Mouse (Mus musculus): ENCODE measurements around the gene 9130213A22Rik. TPM values are rescaled to one million over a fixed set of nuclear protein-coding genes. Genes with fewer than 3 reads are reported as not detected.

9130213A22Rik gene
- 0.13 and 0.25 TPM in 2 replicates for polyA plus RNA-seq (2015; fragmentation: Nextera tagmentation; extraction: Ambion mirVana)

DNA sequence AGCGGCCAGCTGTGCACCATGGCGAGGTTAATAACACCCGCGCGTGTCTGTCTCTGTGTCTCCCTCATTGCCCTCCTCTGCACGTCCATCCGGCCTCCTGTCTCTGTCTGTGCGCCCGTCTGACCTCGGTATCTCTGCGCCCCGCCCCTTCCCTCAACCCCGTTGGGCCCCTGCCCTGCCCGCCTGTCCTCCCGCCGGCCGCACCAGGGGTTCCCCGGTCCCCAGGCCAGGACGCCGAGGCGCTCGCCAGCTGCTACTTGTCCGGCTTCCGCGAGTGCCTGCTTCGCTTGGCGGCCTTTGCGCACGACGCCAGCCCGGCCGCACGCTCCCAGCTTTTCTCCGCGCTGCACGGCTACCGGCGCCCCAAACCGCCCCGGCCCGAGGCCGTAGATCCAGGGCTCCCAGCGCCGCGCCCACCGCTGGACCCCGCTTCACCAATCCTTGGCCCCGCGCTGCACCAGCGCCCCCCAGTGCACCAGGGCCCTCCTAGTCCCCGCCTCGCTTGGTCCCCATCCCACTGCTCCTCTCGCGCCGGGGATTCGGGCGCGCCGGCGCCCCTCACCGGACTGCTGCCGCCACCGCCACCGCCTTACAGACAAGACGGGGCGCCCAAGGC is at the start of gene 9130213A22Rik:
9130213A22Rik (minus strand) TSS at position 254 of the 616 bp plus-strand sequence.
- H3K4me2 ChIP-seq, result peak within 1 kb of the TSS; percentile 97
- H3K9ac ChIP-seq, result peak within 1 kb of the TSS; percentile 80
- H3K36me3 ChIP-seq, result no peaks in the 10 kb centered on the region
- peak within 1 kb of the TSS; percentile 66 for H3K27ac ChIP-seq
- H3K4me1 ChIP-seq (replicated peaks), result peaks cover 58% of the 10 kb centered on the region
- peak; percentile 77 for ATAC-seq (ENCODE audit: low FRiP score)
- peaks cover 32% of the 10 kb centered on the region for H3K27me3 ChIP-seq
- no peaks in the 10 kb centered on the region for H3K9me3 ChIP-seq
- WGBS, result 1% methylated on average over 64 of the region's 66 CpGs
- peak within 1 kb of the TSS; percentile 76 for H3K4me3 ChIP-seq

DNA sequence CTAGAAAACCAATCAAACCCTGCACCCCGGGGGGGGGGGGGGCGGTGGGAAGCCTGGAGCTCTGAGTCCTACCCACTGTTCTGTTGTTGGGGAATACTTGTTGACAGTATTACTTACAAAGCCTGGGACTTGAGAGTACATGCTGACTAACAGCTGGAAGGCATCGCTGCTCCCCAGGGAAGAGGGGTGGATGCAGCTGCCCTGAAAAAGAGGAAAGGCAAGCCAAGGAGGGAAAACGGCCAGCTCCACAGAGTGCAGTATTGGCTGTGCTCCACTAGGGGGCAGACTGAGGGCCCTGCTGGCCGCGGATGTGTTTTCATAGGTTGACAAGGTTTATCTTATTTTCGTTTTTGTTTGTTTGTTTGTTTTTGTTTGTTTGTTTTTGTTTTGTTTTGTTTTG is 49.2 kb upstream of the 9130213A22Rik start:
- 25% methylated on average over 7 of the region's 7 CpGs for WGBS
- Histone ChIP-seq H3K27ac (no peak overlapping the region), H3K4me3 (no peak overlapping the region), H3K27me3 (no peaks in the 10 kb centered on the region), H3K36me3 (no peaks in the 10 kb centered on the region), H3K9me3 (no peaks in the 10 kb centered on the region), H3K9ac (no peak overlapping the region), H3K4me2 (no peak overlapping the region), H3K4me1 (replicated peaks) (no peaks in the 10 kb centered on the region; the same call in 1 of the 2 replicates)
- ATAC-seq (ENCODE audit: low FRiP score), result no peak

- H3K4me1 ChIP-seq (replicated peaks), result no peaks in the 10 kb centered on the region; the same call in 1 of the 2 replicates
- ATAC-seq (ENCODE audit: low FRiP score), result no peak
- H3K27me3 ChIP-seq, result peaks cover 16% of the 10 kb centered on the region; the same call in 1 of the 2 replicates
- H3K4me2 ChIP-seq, result no peak overlapping the region
- H3K36me3 ChIP-seq, result no peaks in the 10 kb centered on the region
- no peaks in the 10 kb centered on the region for H3K9me3 ChIP-seq
- no peak overlapping the region for H3K27ac ChIP-seq
- no peak overlapping the region for H3K9ac ChIP-seq
- WGBS, result 85% methylated on average over 12 of the region's 12 CpGs
- no peak overlapping the region for H3K4me3 ChIP-seq
Observed at GRCm38 (mm10) chr11:69169313-69169712, 46.9 kb upstream of the 9130213A22Rik start.

- WGBS, result 1% methylated on average over 18 of the region's 18 CpGs
- Histone ChIP-seq H3K9me3 (no peaks in the 10 kb centered on the region), H3K36me3 (no peaks in the 10 kb centered on the region), H3K4me3 (peak within 1 kb of the TSS; percentile 30), H3K4me2 (peak within 1 kb of the TSS; percentile 53), H3K4me1 (replicated peaks) (peaks cover 11% of the 10 kb centered on the region), H3K9ac (peak within 1 kb of the TSS; percentile 59; the same call in 1 of the 2 replicates), H3K27me3 (peaks cover 57% of the 10 kb centered on the region), H3K27ac (no peak within 1 kb of the TSS)
- ATAC-seq (ENCODE audit: low FRiP score), result peak; percentile 57; the same call in 1 of the 2 replicates
Observed at GRCm38 (mm10) chr11:69156800-69157199, 34.4 kb upstream of the 9130213A22Rik start, which contains the start of gene Alox12b. TSS of gene Alox12b (plus strand) at chr11:69156989.

DNA sequence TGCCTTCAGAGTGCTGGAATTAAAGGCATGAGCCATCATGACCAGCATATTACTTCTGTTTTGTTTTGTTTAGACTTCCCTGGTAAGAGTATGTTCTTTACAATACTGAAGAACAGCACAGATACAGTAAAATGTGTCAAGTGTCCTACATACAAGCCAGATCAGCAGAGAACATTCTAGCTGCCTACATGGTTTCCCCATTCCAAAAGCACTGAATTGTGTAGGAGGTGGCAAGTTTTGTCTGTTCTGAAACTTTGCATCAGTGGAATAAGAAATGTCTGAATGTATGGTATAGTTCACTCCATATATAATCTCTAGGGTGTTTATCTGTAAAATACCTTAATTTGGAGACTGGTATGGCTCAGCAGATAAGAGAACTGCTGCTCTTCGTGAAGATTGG is 33.0 kb upstream of the 9130213A22Rik start:
- Histone ChIP-seq H3K27ac (no peak overlapping the region), H3K4me1 (replicated peaks) (peaks cover 17% of the 10 kb centered on the region), H3K4me3 (no peak overlapping the region), H3K36me3 (no peaks in the 10 kb centered on the region), H3K4me2 (no peak overlapping the region), H3K9ac (no peak overlapping the region), H3K9me3 (no peaks in the 10 kb centered on the region), H3K27me3 (peaks cover 65% of the 10 kb centered on the region)
- ATAC-seq (ENCODE audit: low FRiP score), result no peak
- WGBS, result 52% methylated on average over 1 of the region's 1 CpGs

DNA sequence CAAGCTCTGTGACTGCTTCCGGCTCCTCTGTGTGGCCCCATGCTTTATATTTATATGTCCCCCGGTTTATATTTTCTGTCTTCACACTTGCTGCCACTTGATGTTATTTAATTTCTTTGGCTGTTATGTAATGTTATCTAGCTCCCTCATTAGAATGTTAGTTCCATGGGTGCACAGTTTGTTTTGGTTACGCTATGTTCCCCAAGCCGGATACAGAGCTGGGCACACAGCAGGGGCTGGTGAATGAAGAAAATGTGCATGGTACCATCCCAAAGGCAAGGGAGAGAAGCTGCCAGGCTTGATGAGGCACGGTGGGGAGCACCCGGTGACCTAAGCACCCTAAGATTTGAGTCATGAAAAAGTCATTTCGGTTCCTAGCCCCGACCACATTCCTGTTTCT is 31.4 kb upstream of the 9130213A22Rik start:
- Histone ChIP-seq H3K27ac (no peak overlapping the region), H3K4me2 (no peak overlapping the region), H3K36me3 (no peaks in the 10 kb centered on the region), H3K4me3 (no peak overlapping the region), H3K9ac (no peak overlapping the region), H3K9me3 (no peaks in the 10 kb centered on the region), H3K27me3 (peaks cover 58% of the 10 kb centered on the region), H3K4me1 (replicated peaks) (peaks cover 17% of the 10 kb centered on the region)
- 80% methylated on average over 8 of the region's 8 CpGs for WGBS
- ATAC-seq (ENCODE audit: low FRiP score), result no peak

- 70% methylated on average over 6 of the region's 6 CpGs for WGBS
Observed at GRCm38 (mm10) chr11:69151004-69151403, 28.6 kb upstream of the 9130213A22Rik start.

GRCm38 (mm10) chr11:69150444-69150843 is 28.1 kb upstream of the 9130213A22Rik start:
- ATAC-seq (ENCODE audit: low FRiP score), result no peak
- peaks cover 6% of the 10 kb centered on the region; the same call in 1 of the 2 replicates for H3K4me1 ChIP-seq (replicated peaks)
- H3K27me3 ChIP-seq, result peaks cover 37% of the 10 kb centered on the region
- peak overlapping the region; percentile 7; the same call in 1 of the 2 replicates for H3K4me3 ChIP-seq
- H3K4me2 ChIP-seq, result peak overlapping the region; percentile 41
- no peaks in the 10 kb centered on the region for H3K36me3 ChIP-seq
- no peak overlapping the region for H3K9ac ChIP-seq
- no peak overlapping the region for H3K27ac ChIP-seq
- no peaks in the 10 kb centered on the region for H3K9me3 ChIP-seq
- 8% methylated on average over 7 of the region's 7 CpGs for WGBS

More at GRCm38 (mm10) chr11:69151004-69151403, 28.6 kb upstream of the 9130213A22Rik start:
- Histone ChIP-seq H3K9ac (no peak overlapping the region), H3K36me3 (no peaks in the 10 kb centered on the region), H3K4me3 (peak overlapping the region; percentile 7; the same call in 1 of the 2 replicates), H3K27ac (no peak overlapping the region), H3K4me2 (peak overlapping the region; percentile 41), H3K9me3 (no peaks in the 10 kb centered on the region), H3K27me3 (peaks cover 38% of the 10 kb centered on the region), H3K4me1 (replicated peaks) (peaks cover 6% of the 10 kb centered on the region; the same call in 1 of the 2 replicates)
- ATAC-seq (ENCODE audit: low FRiP score), result no peak

DNA sequence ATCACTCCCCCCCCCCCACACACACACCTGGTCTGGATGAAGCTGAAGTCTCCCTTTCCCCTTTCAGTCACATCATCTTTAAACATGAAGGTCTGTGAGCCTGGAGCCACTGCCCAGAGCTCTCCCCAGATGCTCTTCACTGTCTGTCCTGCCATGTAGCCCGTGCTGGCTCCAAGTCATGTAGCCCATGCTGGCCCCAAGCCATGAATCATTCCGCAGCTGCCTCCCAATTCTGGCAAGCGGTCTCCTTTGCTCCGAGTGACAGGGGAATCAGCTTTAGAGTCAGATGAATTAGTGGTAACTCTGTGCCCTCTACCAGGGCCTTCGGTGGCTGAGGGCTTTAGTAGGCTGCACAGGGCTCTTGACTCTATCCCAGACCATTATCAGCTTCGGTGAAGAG is 27.3 kb upstream of the 9130213A22Rik start:
- Histone ChIP-seq H3K4me3 (no peak overlapping the region), H3K9me3 (no peaks in the 10 kb centered on the region), H3K27ac (no peak overlapping the region), H3K4me2 (no peak overlapping the region), H3K36me3 (no peaks in the 10 kb centered on the region), H3K9ac (0 out of 2 replicates have a peak overlapping the region, but pooled peaks have one; percentile 19), H3K4me1 (replicated peaks) (peaks cover 6% of the 10 kb centered on the region; the same call in 1 of the 2 replicates), H3K27me3 (peaks cover 29% of the 10 kb centered on the region)
- WGBS, result 77% methylated on average over 6 of the region's 6 CpGs
- ATAC-seq (ENCODE audit: low FRiP score), result no peak

DNA sequence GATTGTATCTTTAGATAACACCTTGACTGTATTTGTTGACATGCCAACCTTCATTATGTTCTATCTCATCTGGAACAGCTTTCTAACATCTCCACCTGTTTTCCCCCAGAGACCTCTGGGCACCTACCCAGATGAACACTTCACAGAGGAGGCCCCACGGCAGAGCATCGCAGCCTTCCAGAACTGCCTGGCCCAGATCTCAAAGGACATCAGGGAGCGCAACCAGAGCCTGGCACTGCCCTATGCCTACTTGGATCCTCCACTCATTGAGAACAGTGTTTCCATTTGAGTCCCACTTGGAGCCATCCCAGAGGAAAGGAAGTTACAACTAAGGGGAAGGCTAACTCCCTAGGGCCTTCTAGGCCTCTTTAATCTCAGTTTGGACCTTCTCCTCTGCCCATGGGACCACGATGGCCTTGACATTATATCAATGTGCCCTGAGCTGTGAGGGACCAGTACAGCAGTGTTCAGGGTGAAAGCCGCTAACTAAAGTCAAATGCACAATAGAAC is 26.1 kb upstream of the 9130213A22Rik start:
- Histone ChIP-seq H3K9ac (no peak overlapping the region), H3K9me3 (no peaks in the 10 kb centered on the region), H3K4me3 (no peak overlapping the region), H3K27me3 (peaks cover 28% of the 10 kb centered on the region), H3K27ac (no peak overlapping the region), H3K4me2 (no peak overlapping the region), H3K4me1 (replicated peaks) (peaks cover 6% of the 10 kb centered on the region; the same call in 1 of the 2 replicates), H3K36me3 (no peaks in the 10 kb centered on the region)
- ATAC-seq (ENCODE audit: low FRiP score), result no peak
- WGBS, result 90% methylated on average over 5 of the region's 5 CpGs

DNA sequence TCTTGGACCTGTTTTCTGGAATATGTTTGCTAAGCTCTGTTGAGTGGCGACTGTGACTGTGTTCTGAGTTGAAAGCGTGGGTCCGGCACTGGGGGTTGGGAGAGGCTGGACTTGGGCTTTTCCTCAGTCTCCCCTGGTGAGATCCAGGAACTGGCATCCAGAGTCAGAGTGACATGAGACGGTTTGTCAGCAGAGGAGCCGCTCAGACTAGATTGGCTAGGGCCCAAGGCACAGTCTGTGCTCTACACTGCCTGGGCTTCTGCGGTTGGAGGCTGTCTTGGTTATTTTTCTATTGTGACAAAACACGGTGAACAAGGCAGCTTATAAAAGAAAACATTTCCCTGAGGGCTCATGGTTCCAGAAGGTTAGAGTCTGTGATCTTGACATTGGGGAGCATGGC is 25.2 kb upstream of the 9130213A22Rik start:
- Histone ChIP-seq H3K36me3 (no peaks in the 10 kb centered on the region), H3K27ac (no peak overlapping the region), H3K9me3 (no peaks in the 10 kb centered on the region), H3K9ac (no peak overlapping the region), H3K27me3 (peaks cover 29% of the 10 kb centered on the region), H3K4me2 (no peak overlapping the region), H3K4me1 (replicated peaks) (peaks cover 6% of the 10 kb centered on the region; the same call in 1 of the 2 replicates), H3K4me3 (no peak overlapping the region)
- WGBS, result 66% methylated on average over 7 of the region's 7 CpGs
- ATAC-seq (ENCODE audit: low FRiP score), result no peak

- no peaks in the 10 kb centered on the region for H3K9me3 ChIP-seq
- no peak overlapping the region for H3K27ac ChIP-seq
- no peaks in the 10 kb centered on the region for H3K36me3 ChIP-seq
- 88% methylated on average over 6 of the region's 6 CpGs for WGBS
- peaks cover 28% of the 10 kb centered on the region for H3K27me3 ChIP-seq
- no peak overlapping the region for H3K4me2 ChIP-seq
- H3K4me3 ChIP-seq, result no peak overlapping the region
- peaks cover 13% of the 10 kb centered on the region for H3K4me1 ChIP-seq (replicated peaks)
- ATAC-seq (ENCODE audit: low FRiP score), result no peak
- no peak overlapping the region for H3K9ac ChIP-seq
Observed at GRCm38 (mm10) chr11:69135361-69135760, 13.0 kb upstream of the 9130213A22Rik start.

Data from hindbrain, embryonic 13.5 days (tissue).